Mouse (Mus musculus) mesoderm, embryonic 11.5 days (tissue): ENCODE measurements around the gene Ripk4.

Experiments used
- DNase-seq: peaks from one replicate; pipeline ENCODE4 v3.0.0-alpha.2; 2012; ENCODE audit warnings: low read depth, low spot score

The Ripk4 gene

GRCm38 (mm10) chr16:97734760-97735322 lies 28.7 kb downstream of the Ripk4 start:
- DNase-seq, result peak; percentile 11

- no peak for DNase-seq
Observed at GRCm38 (mm10) chr16:97733599-97733998, 30.0 kb downstream of the Ripk4 start.

- DNase-seq, result no peak
Observed at GRCm38 (mm10) chr16:97730321-97730720, 33.3 kb downstream of the Ripk4 start.

- no peak for DNase-seq
Observed at GRCm38 (mm10) chr16:97726436-97726835, 37.2 kb downstream of the Ripk4 start.

GRCm38 (mm10) chr16:97720093-97720492 lies 43.5 kb downstream of the Ripk4 start:
- no peak for DNase-seq

- DNase-seq, result no peak
Observed at GRCm38 (mm10) chr16:97719392-97719983, 44.1 kb downstream of the Ripk4 start.

GRCm38 (mm10) chr16:97716567-97716966 lies 47.0 kb downstream of the Ripk4 start:
- DNase-seq, result no peak

GRCm38 (mm10) chr16:97712129-97712528 lies 51.5 kb downstream of the Ripk4 start:
- no peak for DNase-seq

GRCm38 (mm10) chr16:97701871-97702270 lies 61.7 kb downstream of the Ripk4 start:
- no peak for DNase-seq

- no peak for DNase-seq
Observed at GRCm38 (mm10) chr16:97697769-97698168, 65.8 kb downstream of the Ripk4 start.

- no peak for DNase-seq
Observed at GRCm38 (mm10) chr16:97695709-97696108, 67.9 kb downstream of the Ripk4 start.
